Mouse (Mus musculus) forebrain, embryonic 12.5 days (tissue): ENCODE data around the gene Osbpl11. TPM values are rescaled to one million over a fixed set of nuclear protein-coding genes. Genes with fewer than 3 reads are reported as not detected.

ENCODE experiments used
- ATAC-seq: fragments of 200-750 bp; cut with Nextera tagmentation; 2 replicates; pipeline ENCODE4 v1.8.0; 2017; ENCODE audit warnings: moderate TSS enrichment; ENCODE audit not compliant: low FRiP score
- H3K27ac ChIP-seq: fragments of 300-500 bp; sonication (generic); 2 replicates; pipeline ENCODE4 v1.5.1; 2016; ENCODE audit warnings: mild to moderate bottlenecking
- H3K27me3 ChIP-seq: fragments of 300-500 bp; sonication (generic); 2 replicates; pipeline ENCODE4 v1.6.1; 2016; ENCODE audit warnings: mild to moderate bottlenecking
- H3K36me3 ChIP-seq: fragments of 300-500 bp; sonication (generic); replicated peaks from 2 replicates; pipeline ENCODE4 v1.6.1; 2016; ENCODE audit warnings: mild to moderate bottlenecking
- H3K4me1 ChIP-seq: fragments of 300-500 bp; sonication (generic); 2 replicates; pipeline ENCODE4 v1.6.1; 2016
- H3K4me2 ChIP-seq: fragments of 300-500 bp; sonication (generic); 2 replicates; pipeline ENCODE4 v1.6.1; 2016; ENCODE audit warnings: mild to moderate bottlenecking, moderate library complexity
- H3K4me3 ChIP-seq: fragments of 300-500 bp; sonication (generic); replicated peaks from 2 replicates; pipeline ENCODE4 v1.5.1; 2016; ENCODE audit warnings: mild to moderate bottlenecking
- H3K9ac ChIP-seq: fragments of 300-500 bp; sonication (generic); 2 replicates; pipeline ENCODE4 v1.6.1; 2016; ENCODE audit warnings: mild to moderate bottlenecking
- H3K9me3 ChIP-seq: fragments of 300-500 bp; sonication (generic); 2 replicates; pipeline ENCODE4 v1.6.1; 2016
- WGBS: fragments of 180-500 bp; shearing (Covaris S2); methylation state at CpG from one replicate; pipeline ENCODE4 v1.1.7; 2016; 5-methylcytosine and 5-hydroxymethylcytosine counted together
- polyA plus RNA-seq: library from polyadenylated mRNA; unstranded; fragments of >200 nt; fragmentation: Nextera tagmentation; extraction: Ambion mirVana; gene quantifications from 2 replicates; pipeline ENCODE4 v1.2.1, GENCODE M21; 2016

Gene Osbpl11
- polyA plus RNA-seq, 1 experiment from 2014 or later = 27.8 TPM

DNA sequence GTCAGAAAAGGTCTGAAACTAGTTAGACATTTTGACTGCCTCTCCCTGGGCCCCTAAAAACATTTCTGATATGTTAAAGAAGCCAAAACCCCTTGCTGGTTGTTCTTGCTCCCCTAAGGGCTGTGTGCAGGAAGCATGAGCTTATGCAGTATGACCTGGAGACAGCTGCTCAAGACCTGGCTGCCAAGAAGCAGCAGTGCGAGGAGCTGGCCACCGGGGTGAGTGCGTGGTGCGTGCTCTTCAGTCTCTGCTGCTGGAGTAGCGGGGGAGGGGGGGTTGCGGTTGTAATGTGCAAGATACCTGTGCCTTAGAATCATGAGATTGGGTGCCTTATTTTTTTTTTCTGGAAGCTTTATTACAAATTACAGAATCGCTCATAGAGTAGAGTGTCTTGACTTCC, 105.1 kb downstream of the Osbpl11 start:
- H3K36me3 ChIP-seq = peaks cover 85% of the 10 kb centered on the region
- 90% methylated on average over 7 of the region's 7 CpGs for WGBS
- no peak overlapping the region for H3K4me2 ChIP-seq
- H3K27ac ChIP-seq = no peak overlapping the region
- no peak overlapping the region for H3K9ac ChIP-seq
- H3K27me3 ChIP-seq = no peaks in the 10 kb centered on the region
- H3K9me3 ChIP-seq = peaks cover 11% of the 10 kb centered on the region; the same call in 1 of the 2 replicates
- no peak overlapping the region for H3K4me3 ChIP-seq
- ATAC-seq = no peak
- no peaks in the 10 kb centered on the region for H3K4me1 ChIP-seq

- Histone ChIP-seq H3K27ac (no peak overlapping the region), H3K36me3 (peaks cover 91% of the 10 kb centered on the region), H3K4me1 (no peaks in the 10 kb centered on the region), H3K9ac (no peak overlapping the region), H3K27me3 (no peaks in the 10 kb centered on the region), H3K4me3 (no peak overlapping the region), H3K4me2 (no peak overlapping the region), H3K9me3 (peaks cover 11% of the 10 kb centered on the region; the same call in 1 of the 2 replicates)
- ATAC-seq = no peak
- 98% methylated on average over 7 of the region's 7 CpGs for WGBS
Measured at GRCm38 (mm10) chr16:33292241-33292640, 107.4 kb downstream of the Osbpl11 start.

Other genes with a start within 250 kb of the Osbpl11 start
- gene Iqcg, start 128.9 kb upstream of the Osbpl11 start, polyA plus RNA-seq = 4.3 and 4.5 TPM in 2 replicates
- gene Rpl35a, start 128.6 kb upstream of the Osbpl11 start, polyA plus RNA-seq = 730 and 741 TPM in 2 replicates
- gene Lmln, start 122.5 kb upstream of the Osbpl11 start, polyA plus RNA-seq = 3.1 and 4.4 TPM in 2 replicates
- gene Snx4, start 66.4 kb downstream of the Osbpl11 start, polyA plus RNA-seq = 71.7 and 74.9 TPM in 2 replicates
- gene Zfp148, start 195.8 kb downstream of the Osbpl11 start, polyA plus RNA-seq = 71.1 and 71.2 TPM in 2 replicates